Comparison of ENCODE assay signal across 8 mouse cellular contexts in the genomic region with DNA sequence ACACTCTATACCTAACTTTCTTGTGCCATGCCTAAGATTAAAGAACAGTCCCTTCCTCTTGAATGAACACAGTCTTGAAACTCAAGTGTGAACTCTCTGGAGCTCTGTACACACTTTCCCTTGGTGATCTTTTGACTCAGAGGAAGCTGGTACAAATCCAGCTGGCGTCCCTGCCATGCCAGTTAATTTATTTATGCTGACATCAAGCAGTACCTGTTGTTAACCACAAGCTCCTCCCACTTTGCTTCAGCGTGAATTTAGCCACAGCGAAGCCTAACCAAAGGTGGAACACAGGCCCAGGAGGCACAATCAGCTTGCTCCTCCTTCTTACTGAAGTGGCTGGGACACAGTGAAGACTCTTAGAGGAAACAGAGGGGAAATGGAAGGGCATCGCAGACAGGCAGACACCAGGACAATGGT. TPM values are rescaled to one million over a fixed set of nuclear protein-coding genes. Genes with fewer than 3 reads are reported as not detected.
DNase-seq lines count a peak whose midpoint lies in the region; ATAC-seq and TF ChIP-seq lines count a peak whose summit lies in the region.

No protein-coding gene starts in this region.

- 2% methylated on average over 4 of the region's 4 CpGs for WGBS in kidney, adult 2 months
- 11% methylated on average over 4 of the region's 4 CpGs for WGBS in lung, postnatal 0 days

- no peak overlapping the region for H3K27ac ChIP-seq in kidney, adult 2 months (ENCODE audit: insufficient read depth, low read depth, low read length)
- H3K27ac ChIP-seq in lung, postnatal 0 days (ENCODE audit: low read length), result no peak overlapping the region

- H3K4me2 ChIP-seq in lung, postnatal 0 days (replicated peaks; ENCODE audit: low read depth, low read length), result no peak overlapping the region

- TF ChIP-seq CTCF in kidney, adult 2 months (conservative IDR thresholded peaks at IDR 0.05; ENCODE audit: insufficient read depth, insufficient read length, low read depth, low read length), result no peak
- no peak for TF ChIP-seq CTCF in lung, postnatal 0 days (IDR thresholded peaks at IDR 0.05)

- H3K4me3 ChIP-seq in kidney, adult 2 months (ENCODE audit: insufficient read depth, low read depth, low read length), result no peak overlapping the region
- no peak overlapping the region for H3K4me3 ChIP-seq in lung, postnatal 0 days (ENCODE audit: low read depth, low read length)

- ATAC-seq in lung, postnatal 0 days, result peak; percentile 56

- peaks cover 3% of the 10 kb centered on the region; the same call in 1 of the 2 replicates for H3K4me1 ChIP-seq in kidney, adult 2 months (ENCODE audit: control insufficient read depth, insufficient read depth, low read length)
- no peaks in the 10 kb centered on the region for H3K4me1 ChIP-seq in lung, postnatal 0 days (ENCODE audit: insufficient read depth, low read depth, low read length)

- no peaks in the 10 kb centered on the region for H3K9me3 ChIP-seq in lung, postnatal 0 days (ENCODE audit: low read length)

- TF ChIP-seq POLR2A in kidney, adult 2 months (IDR thresholded peaks at IDR 0.05; ENCODE audit: low read depth, low read length), result no peak

- H3K27me3 ChIP-seq in kidney, adult 2 months (replicated peaks; ENCODE audit: control insufficient read depth, insufficient read depth, low read length), result no peaks in the 10 kb centered on the region
- no peaks in the 10 kb centered on the region for H3K27me3 ChIP-seq in lung, postnatal 0 days (replicated peaks; ENCODE audit: insufficient read depth, low read length)
- H3K27me3 ChIP-seq in splenic B cell, adult 2 months (ENCODE audit: control insufficient read depth, insufficient read depth, low read length, poor library complexity, severe bottlenecking), result no peaks in the 10 kb centered on the region

- DNase-seq in spleen, postnatal 36 days (ENCODE audit: low spot score in 2 of 2), result peak; percentile 42 to 54
- no peak for DNase-seq in spleen, adult 12 weeks (ENCODE audit: low spot score)
- peak; percentile 34 for DNase-seq in fat pad, adult 2 months (ENCODE audit: extremely low read depth, low read depth, low spot score)
- DNase-seq in kidney, adult 2 months, result peak; percentile 95
- DNase-seq in lung, postnatal 0 days (ENCODE audit: low spot score), result peak; percentile 69
- DNase-seq in splenic B cell, adult 2 months (ENCODE audit: low read depth, low spot score), result peak; percentile 65
- no peak for DNase-seq in cerebellum, adult 11 months
- DNase-seq in right cerebral cortex, postnatal 4 days, result no peak

- H3K9ac ChIP-seq in lung, postnatal 0 days (replicated peaks; ENCODE audit: low read depth), result no peak overlapping the region

- no peaks in the 10 kb centered on the region for H3K36me3 ChIP-seq in kidney, adult 2 months (ENCODE audit: control insufficient read depth, insufficient read depth, low read length)
- no peaks in the 10 kb centered on the region for H3K36me3 ChIP-seq in lung, postnatal 0 days (ENCODE audit: insufficient read depth, low read length)
- no peaks in the 10 kb centered on the region for H3K36me3 ChIP-seq in splenic B cell, adult 2 months (ENCODE audit: control insufficient read depth, insufficient read depth, low read length, poor library complexity, severe bottlenecking)

- no peak for TF ChIP-seq EP300 in lung, postnatal 0 days (IDR thresholded peaks at IDR 0.05)

RNA-seq across cellular contexts. Expression of gene Aicda, which starts 20.7 kb away (rescaled TPM):
- polyA plus RNA-seq in kidney, adult 2 months (2012; rRNA removed), result not detected in 2 replicates
- 0.05 TPM in 1 of 2 replicates, not detected in the other for polyA plus RNA-seq in lung, postnatal 0 days (2015; fragmentation: Nextera tagmentation; extraction: Ambion mirVana)

RNA-seq across cellular contexts. Expression of gene Mfap5, which starts 27.2 kb away (rescaled TPM):
- 16.8 and 20.5 TPM in 2 replicates for polyA plus RNA-seq in kidney, adult 2 months (2012; rRNA removed)
- 54.3 and 55.4 TPM in 2 replicates for polyA plus RNA-seq in lung, postnatal 0 days (2015; fragmentation: Nextera tagmentation; extraction: Ambion mirVana)

RNA-seq across cellular contexts. Expression of gene Rimklb, which starts 34.3 kb away (rescaled TPM):
- polyA plus RNA-seq in kidney, adult 2 months (2012; rRNA removed), result 0.15 and 0.27 TPM in 2 replicates
- 0.99 and 1.6 TPM in 2 replicates for polyA plus RNA-seq in lung, postnatal 0 days (2015; fragmentation: Nextera tagmentation; extraction: Ambion mirVana)

Comparison
In these comparisons a context has a peak if more than half of its experiments do, and no peak if none do; other contexts are left out.
1. DNase-seq: peak in spleen, postnatal 36 days (2 of 2), fat pad, adult 2 months (single experiment), kidney, adult 2 months (single experiment), lung, postnatal 0 days (single experiment) and splenic B cell, adult 2 months (single experiment); none in spleen, adult 12 weeks (single experiment), cerebellum, adult 11 months (single experiment) and right cerebral cortex, postnatal 4 days (single experiment).